Mouse (Mus musculus) urinary bladder, postnatal 4 days (tissue): ENCODE measurements around the gene Crip3.

Experiments used
- DNase-seq, 2 experiments: peaks; one replicate each; pipeline ENCODE4 v3.0.0; 2021 to 2022; ENCODE audit warnings: low spot score in 2 of 2

Crip3 gene

DNA sequence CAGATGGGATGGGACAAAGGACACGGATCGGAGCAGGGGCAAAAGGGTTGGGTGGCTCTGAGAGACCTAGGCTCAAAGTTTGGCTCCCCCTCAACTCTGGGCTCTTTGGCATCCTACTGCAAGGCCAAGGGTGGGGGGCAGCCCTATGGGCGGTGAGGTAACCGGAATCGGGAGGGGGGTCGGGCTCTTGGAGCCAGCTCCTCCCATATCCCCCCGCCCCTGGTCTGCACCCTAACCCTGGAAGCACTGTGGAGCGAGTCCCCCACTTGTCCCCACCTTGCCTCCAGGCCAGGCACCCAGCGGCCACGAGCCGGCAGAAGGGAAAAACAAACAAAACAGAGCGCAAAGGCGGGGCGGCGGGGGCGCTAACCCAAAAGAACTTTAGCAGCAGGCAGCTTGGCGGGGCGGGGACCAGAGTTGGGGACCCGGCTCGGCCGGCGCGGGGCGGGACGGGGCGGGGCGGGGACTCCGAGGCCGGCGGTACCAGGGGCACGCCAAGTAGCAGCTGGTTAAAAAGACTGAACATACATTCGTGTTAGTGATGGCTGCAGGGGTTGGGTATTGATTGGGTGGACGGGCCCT lies 26.5 kb downstream of the Crip3 start:
- DNase-seq, result peak in 1 of 2 experiments; percentile 44

DNA sequence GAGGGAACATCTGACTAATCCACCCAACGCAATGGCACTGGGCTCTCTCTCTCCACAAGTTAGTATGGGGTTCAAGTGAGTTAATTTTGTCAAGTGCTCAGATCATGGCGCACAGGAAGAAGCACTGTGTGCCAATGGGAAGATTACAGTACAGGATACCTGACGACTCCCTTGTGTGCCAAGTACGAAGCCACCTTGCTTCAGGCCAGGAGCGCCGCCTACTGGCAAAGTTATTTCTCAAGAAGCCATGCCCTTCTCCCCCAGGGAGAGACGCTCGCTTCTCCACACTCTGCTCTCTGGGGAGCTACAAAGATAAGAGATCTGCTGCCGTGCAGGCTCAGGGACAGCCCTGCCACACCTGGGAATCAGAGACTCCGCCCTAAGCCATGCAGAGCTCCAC lies 29.1 kb downstream of the Crip3 start:
- no peak for DNase-seq

GRCm38 (mm10) chr17:46458439-46458838 lies 29.7 kb downstream of the Crip3 start:
- DNase-seq, result no peak

- DNase-seq, result no peak
These were observed 31.9 kb downstream of the Crip3 start for GRCm38 (mm10) chr17:46460673-46461072.

DNA sequence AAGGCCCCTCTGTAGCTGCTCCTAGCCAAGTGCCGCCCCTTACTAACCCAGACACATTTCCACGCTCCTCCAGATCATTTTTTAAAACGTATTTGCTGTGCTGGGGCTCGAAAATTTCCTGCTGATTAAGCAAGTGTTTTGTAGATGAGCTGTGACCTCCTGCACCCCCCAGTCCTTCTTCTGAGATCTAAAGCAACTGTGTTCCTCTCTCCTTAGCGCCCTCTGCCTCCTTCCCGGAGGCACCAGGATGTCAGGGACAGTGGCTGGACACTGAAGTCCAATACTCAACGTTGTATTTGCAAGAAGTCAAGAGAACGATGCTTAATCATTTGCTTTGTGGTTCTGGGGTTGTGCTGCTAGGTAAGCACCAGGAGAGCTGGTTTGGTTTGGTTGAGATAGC lies 32.6 kb downstream of the Crip3 start:
- DNase-seq, result no peak

DNA sequence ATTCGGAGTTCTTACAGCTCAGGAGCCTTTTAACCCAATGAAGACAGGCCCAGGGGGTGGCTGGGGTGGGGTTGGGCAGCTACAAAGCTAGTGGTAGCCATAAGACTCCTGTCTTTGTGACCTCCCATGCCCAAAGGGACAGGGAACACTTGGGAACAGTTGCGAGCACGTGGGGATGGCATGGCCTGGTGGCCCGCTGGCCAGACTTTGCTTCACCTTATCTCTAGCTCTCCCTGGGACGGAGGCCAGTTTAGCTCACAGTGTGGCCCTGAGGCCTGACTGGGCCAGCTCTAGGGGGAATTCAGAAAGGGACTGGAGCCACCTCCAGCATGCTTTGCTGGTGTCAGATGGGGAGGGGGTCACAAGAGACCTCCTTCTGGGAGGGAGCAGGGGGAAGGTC lies 33.5 kb downstream of the Crip3 start:
- no peak for DNase-seq

DNA sequence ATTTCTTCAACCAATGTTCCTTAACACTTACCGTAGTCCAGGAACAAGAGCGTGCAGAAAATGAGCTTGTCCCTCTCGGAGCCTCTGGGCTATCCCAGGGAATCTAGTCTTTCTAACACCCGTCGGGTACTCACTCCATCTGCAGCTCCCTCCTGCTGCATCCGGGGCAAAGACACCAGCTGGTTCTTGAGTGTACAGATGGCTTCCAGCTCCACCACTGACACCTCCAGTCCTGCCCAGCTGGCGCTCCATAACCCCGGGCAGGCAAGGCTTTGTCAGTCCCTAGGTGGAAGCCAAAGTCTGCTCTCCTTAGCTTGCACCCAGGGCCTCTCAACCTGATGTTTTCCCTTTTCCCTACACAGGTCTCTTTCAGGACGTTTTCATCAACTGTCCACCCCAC lies 39.1 kb downstream of the Crip3 start:
- DNase-seq, result no peak

DNA sequence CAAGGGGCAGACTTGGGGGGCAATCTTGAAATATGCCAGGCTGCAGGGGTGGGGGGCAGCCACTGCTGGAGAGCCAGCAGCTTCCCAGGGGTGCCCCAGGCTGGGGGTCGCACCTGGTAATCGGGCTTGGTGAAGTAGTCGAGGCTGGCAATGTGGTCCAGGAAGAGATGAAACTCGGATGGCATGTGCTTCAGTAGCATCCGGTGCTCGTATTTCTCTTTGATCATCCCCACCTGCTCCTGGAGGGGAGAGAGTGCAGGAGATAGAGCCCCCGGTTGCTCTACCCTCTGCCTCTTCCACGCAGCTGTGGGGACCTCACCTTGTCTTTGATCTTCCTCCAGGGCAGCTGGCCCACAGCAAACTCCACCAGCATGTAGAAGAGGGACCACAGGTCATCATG lies 47.9 kb downstream of the Crip3 start:
- DNase-seq, result no peak

DNA sequence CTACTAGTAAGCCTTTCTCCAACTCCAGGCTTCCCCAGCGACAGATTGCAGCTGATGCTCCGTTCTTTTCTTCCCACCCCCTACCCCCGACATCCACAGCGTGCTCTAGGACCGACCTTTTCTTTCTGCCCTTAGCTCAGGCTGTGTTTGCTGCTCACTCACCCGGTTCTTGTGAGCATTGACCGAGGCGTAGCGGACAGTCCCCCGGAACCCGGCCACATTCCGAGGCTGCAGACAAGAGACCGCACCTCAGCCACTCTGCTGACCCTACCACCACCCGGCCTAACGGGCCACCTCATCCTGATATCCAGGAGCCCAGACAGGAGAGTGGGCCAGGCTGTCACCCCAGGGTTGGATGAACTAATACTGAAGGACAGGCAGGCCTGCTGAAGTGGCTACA lies 48.6 kb downstream of the Crip3 start:
- no peak for DNase-seq
